Mouse (Mus musculus) ovary, postnatal 14 days (tissue): ENCODE measurements around the gene Nkiras2.
"Not testable (repeated sequence)": the region's sequence is repeated elsewhere in the genome, so short reads cannot be mapped to it uniquely, and the experiment has no call there.

ENCODE experiments used
- DNase-seq: peaks from one replicate; pipeline ENCODE4 v3.0.0; 2022; ENCODE audit warnings: low spot score

The Nkiras2 gene

GRCm38 (mm10) chr11:100618761-100619484 lies at the start of gene Nkiras2:
TSS of gene Nkiras2 (plus strand) at chr11:100619244.
- peak; percentile 32 for DNase-seq

- DNase-seq = no peak
Observed at GRCm38 (mm10) chr11:100569789-100570188, 49.3 kb upstream of the Nkiras2 start.

GRCm38 (mm10) chr11:100570430-100571201 lies 48.4 kb upstream of the Nkiras2 start:
- DNase-seq = peak; percentile 81

- DNase-seq = no peak
Observed at GRCm38 (mm10) chr11:100571202-100571567, 47.9 kb upstream of the Nkiras2 start.

- no peak for DNase-seq
Observed at GRCm38 (mm10) chr11:100574188-100574587, 44.9 kb upstream of the Nkiras2 start.

GRCm38 (mm10) chr11:100574708-100575483 lies 44.1 kb upstream of the Nkiras2 start, which contains the start of gene Cnp:
TSS of gene Cnp (plus strand) at chr11:100574904.
- peak; percentile 66 for DNase-seq

GRCm38 (mm10) chr11:100575484-100575855 lies 43.6 kb upstream of the Nkiras2 start:
- no peak for DNase-seq

GRCm38 (mm10) chr11:100576256-100576655 lies 42.8 kb upstream of the Nkiras2 start:
- no peak for DNase-seq

- DNase-seq = no peak
Observed at GRCm38 (mm10) chr11:100577852-100578599, 41.0 kb upstream of the Nkiras2 start.

- no peak for DNase-seq
Observed at GRCm38 (mm10) chr11:100579116-100579799, 39.8 kb upstream of the Nkiras2 start.

GRCm38 (mm10) chr11:100580275-100580674 lies 38.8 kb upstream of the Nkiras2 start:
- no peak for DNase-seq

GRCm38 (mm10) chr11:100581756-100582155 lies 37.3 kb upstream of the Nkiras2 start:
- DNase-seq = peak; percentile 47

- DNase-seq = not testable (repeated sequence)
Observed at GRCm38 (mm10) chr11:100582413-100582812, 36.6 kb upstream of the Nkiras2 start.

- DNase-seq = no peak
Observed at GRCm38 (mm10) chr11:100582836-100583235, 36.2 kb upstream of the Nkiras2 start.

GRCm38 (mm10) chr11:100584561-100584961 lies 34.5 kb upstream of the Nkiras2 start:
- no peak for DNase-seq

GRCm38 (mm10) chr11:100585148-100585547 lies 33.9 kb upstream of the Nkiras2 start:
- DNase-seq = no peak

- DNase-seq = no peak
Observed at GRCm38 (mm10) chr11:100588462-100588861, 30.6 kb upstream of the Nkiras2 start.

- DNase-seq = no peak
Observed at GRCm38 (mm10) chr11:100592346-100593046, 26.5 kb upstream of the Nkiras2 start.

GRCm38 (mm10) chr11:100594608-100595007 lies 24.4 kb upstream of the Nkiras2 start:
- no peak for DNase-seq

- DNase-seq = no peak
Observed at GRCm38 (mm10) chr11:100595533-100595932, 23.5 kb upstream of the Nkiras2 start.

GRCm38 (mm10) chr11:100598074-100598473 lies 21.0 kb upstream of the Nkiras2 start:
- DNase-seq = no peak
